Comparison of ENCODE assay signal across 30 mouse cellular contexts in genomic region chr11:88933030-88933429, GRCm38 (mm10). TPM values are rescaled to one million over a fixed set of nuclear protein-coding genes. Genes with fewer than 3 reads are reported as not detected.
"Had no signal": no experiment of that assay in that cellular context is flagged by ENCODE, and none has a peak within 500 bp of the region (broad histone marks: within the 10 kb centered on the region; RNA-seq: fewer than 3 reads in every experiment).

No protein-coding gene starts in this region.

- H3K9ac ChIP-seq: heart, embryonic 12.5 days; hindbrain, embryonic 12.5 days; hindbrain, embryonic 14.5 days; intestine, embryonic 15.5 days; limb, embryonic 13.5 days; limb, embryonic 15.5 days; liver, embryonic 12.5 days; liver, embryonic 14.5 days had no signal

- H3K27ac ChIP-seq: gastrocnemius, adult 2 months; heart, embryonic 10.5 days; hindbrain, embryonic 10.5 days; hindbrain, embryonic 12.5 days; hindbrain, embryonic 14.5 days; intestine, embryonic 15.5 days; limb, embryonic 13.5 days; limb, embryonic 15.5 days; liver, embryonic 12.5 days; liver, embryonic 14.5 days had no signal

- H3K4me1 ChIP-seq: heart, embryonic 10.5 days; heart, embryonic 12.5 days; hindbrain, embryonic 10.5 days; hindbrain, embryonic 12.5 days; intestine, embryonic 15.5 days; limb, embryonic 13.5 days; limb, embryonic 15.5 days; liver, embryonic 12.5 days had no signal

- H3K27me3 ChIP-seq: heart, embryonic 12.5 days; hindbrain, embryonic 12.5 days; intestine, embryonic 15.5 days; limb, embryonic 13.5 days; limb, embryonic 15.5 days; liver, embryonic 12.5 days had no signal

- ATAC-seq: hindbrain, embryonic 16.5 days; inflammation-experienced regulatory T-cells, adult 6 months; intestine, embryonic 15.5 days; intestine, postnatal 0 days; liver, embryonic 12.5 days had no signal

- H3K4me3 ChIP-seq: gastrocnemius, adult 2 months; heart, embryonic 10.5 days; heart, embryonic 12.5 days; hindbrain, embryonic 10.5 days; hindbrain, embryonic 12.5 days; intestine, embryonic 15.5 days; limb, embryonic 13.5 days; limb, embryonic 15.5 days; liver, embryonic 12.5 days had no signal

- H3K4me2 ChIP-seq: heart, embryonic 12.5 days; hindbrain, embryonic 12.5 days; hindbrain, embryonic 14.5 days; intestine, embryonic 15.5 days; limb, embryonic 13.5 days; limb, embryonic 15.5 days; liver, embryonic 12.5 days had no signal

- H3K9me3 ChIP-seq: heart, embryonic 10.5 days; heart, embryonic 12.5 days; hindbrain, embryonic 10.5 days; hindbrain, embryonic 12.5 days; intestine, embryonic 15.5 days; limb, embryonic 13.5 days; limb, embryonic 15.5 days; liver, embryonic 12.5 days had no signal

- DNase-seq: gastrocnemius, adult 2 months; gastrocnemius, postnatal 10 days; gastrocnemius, postnatal 25 days; heart, adult 18-20 months; heart, postnatal 10 days; heart, postnatal 4 days; kidney, adult 18-20 months; kidney, adult 8-10 months; kidney, postnatal 10 days; kidney, postnatal 25 days; layer of hippocampus, postnatal 36 days; left cerebral cortex, postnatal 4 days had no signal

RNA-seq across cellular contexts. Expression of gene Elobl, which starts 33.7 kb away (rescaled TPM):
- polyA plus RNA-seq: heart, embryonic 10.5 days; heart, embryonic 12.5 days; heart, embryonic 14.5 days; heart, embryonic 16.5 days; hindbrain, embryonic 10.5 days; hindbrain, embryonic 12.5 days; hindbrain, embryonic 14.5 days; hindbrain, embryonic 16.5 days; intestine, embryonic 15.5 days; intestine, postnatal 0 days; kidney, embryonic 14.5 days; kidney, embryonic 16.5 days; limb, embryonic 11.5 days; limb, embryonic 13.5 days; limb, embryonic 15.5 days; liver, embryonic 12.5 days; liver, embryonic 14.5 days had no signal
